Mouse (Mus musculus) ES-Bruce4 (cell line): Measurements from ENCODE around the gene Dock9. TPM values are rescaled to one million over a fixed set of nuclear protein-coding genes. Genes with fewer than 3 reads are reported as not detected.

Experiments
- H3K27ac ChIP-seq: 2 replicates; pipeline ENCODE4 v1.5.1; 2012; ENCODE audit warnings: low read length, inconsistent platforms; ENCODE audit not compliant: insufficient read depth
- H3K27me3 ChIP-seq: 2 replicates; pipeline ENCODE4 v1.6.1; 2012; ENCODE audit warnings: mild to moderate bottlenecking, low read length, inconsistent platforms; ENCODE audit not compliant: control insufficient read depth, poor library complexity, insufficient read depth, severe bottlenecking
- H3K36me3 ChIP-seq: 2 replicates; pipeline ENCODE4 v1.6.1; 2012; ENCODE audit warnings: inconsistent platforms, mild to moderate bottlenecking, low read length, moderate library complexity; ENCODE audit not compliant: control insufficient read depth, poor library complexity, insufficient read depth, severe bottlenecking
- H3K4me1 ChIP-seq: one replicate; pipeline ENCODE4 v1.8.1; 2011; ENCODE audit warnings: low read length; ENCODE audit not compliant: control insufficient read depth, insufficient read depth
- H3K4me3 ChIP-seq: 2 replicates; pipeline ENCODE4 v1.5.1; 2011; ENCODE audit warnings: low read depth, mild to moderate bottlenecking, low read length
- H3K9ac ChIP-seq: 2 replicates; pipeline ENCODE4 v1.6.1; 2012; ENCODE audit warnings: low read depth, mild to moderate bottlenecking, inconsistent platforms; ENCODE audit not compliant: poor library complexity, severe bottlenecking
- H3K9me3 ChIP-seq: replicated peaks from 2 replicates; pipeline ENCODE4 v1.6.1; 2012; ENCODE audit warnings: mild to moderate bottlenecking, low read length, inconsistent platforms; ENCODE audit not compliant: control insufficient read depth, poor library complexity, insufficient read depth, severe bottlenecking
- CTCF ChIP-seq: IDR thresholded peaks from one replicate; pipeline ENCODE4 v1.8.1; 2011; ENCODE audit warnings: low read depth, low read length
- EP300 ChIP-seq: IDR thresholded peaks from 2 replicates; pipeline ENCODE4 v1.6.1; 2011; ENCODE audit warnings: low read depth, low read length; ENCODE audit not compliant: insufficient read depth
- POLR2A ChIP-seq: IDR thresholded peaks from one replicate; pipeline ENCODE4 v1.8.1; 2011; ENCODE audit warnings: low read length; ENCODE audit not compliant: insufficient read depth
- polyA plus RNA-seq: library from polyadenylated mRNA; stranded (reverse); fragments of >200 nt; gene quantifications from 2 replicates; pipeline ENCODE4 v1.2.4, GENCODE M21; 2011; ENCODE audit warnings: low read depth; ENCODE audit not compliant: missing spikeins, insufficient read depth, insufficient read length

The Dock9 gene
- polyA plus RNA-seq, 1 experiment = 21.0 TPM

DNA sequence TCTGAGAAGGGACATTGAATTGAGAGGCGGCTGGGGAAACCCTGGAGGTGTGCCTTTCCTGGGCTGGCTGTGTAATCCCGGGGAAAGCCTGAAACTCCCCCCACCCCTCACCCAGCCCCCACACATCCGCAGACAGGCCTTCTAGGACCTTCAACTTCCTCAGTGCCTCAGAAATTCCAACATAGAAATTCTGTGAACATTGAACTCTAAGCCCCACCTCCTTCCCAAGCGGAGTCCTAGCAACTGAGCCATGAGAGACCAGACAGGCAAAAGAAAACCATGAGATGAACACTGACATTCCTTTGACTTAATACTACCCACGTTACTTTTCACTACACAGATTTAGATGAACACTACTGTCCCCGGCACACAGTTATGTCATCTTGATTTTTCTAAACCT, 122.1 kb downstream of the Dock9 start:
- Histone ChIP-seq H3K4me3 (no peak overlapping the region), H3K9me3 (no peaks in the 10 kb centered on the region), H3K9ac (no peak overlapping the region), H3K27me3 (no peaks in the 10 kb centered on the region), H3K27ac (peak overlapping the region; percentile 92), H3K36me3 (no peaks in the 10 kb centered on the region), H3K4me1 (peaks cover 6% of the 10 kb centered on the region)
- TF ChIP-seq POLR2A (no peak), CTCF (no peak), EP300 (no peak)

DNA sequence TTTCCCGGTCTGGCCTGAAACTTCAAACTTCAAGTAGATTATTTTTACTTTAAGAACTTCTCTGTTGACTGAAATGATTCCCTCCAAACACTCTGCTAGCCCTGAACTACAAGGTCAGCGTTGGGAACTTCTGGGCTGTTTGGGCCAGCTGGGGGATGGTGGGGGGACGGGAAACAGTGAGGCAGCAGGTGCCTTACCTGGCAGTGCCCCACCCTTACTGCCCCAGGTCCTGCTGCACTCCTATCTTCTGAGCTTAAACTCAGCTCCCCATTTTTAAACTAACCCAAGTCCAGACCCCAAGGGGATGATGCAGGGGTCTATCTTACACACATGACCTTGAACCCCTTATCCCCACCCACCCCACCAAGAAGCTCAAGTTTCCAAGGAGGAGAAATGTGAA, 122.5 kb downstream of the Dock9 start:
- Histone ChIP-seq H3K36me3 (no peaks in the 10 kb centered on the region), H3K9me3 (no peaks in the 10 kb centered on the region), H3K4me1 (peaks cover 6% of the 10 kb centered on the region), H3K9ac (no peak overlapping the region), H3K27ac (peak overlapping the region; percentile 69), H3K4me3 (no peak overlapping the region), H3K27me3 (no peaks in the 10 kb centered on the region)
- peak; percentile 94 for TF ChIP-seq EP300
- no peak for TF ChIP-seq CTCF
- no peak for TF ChIP-seq POLR2A

DNA sequence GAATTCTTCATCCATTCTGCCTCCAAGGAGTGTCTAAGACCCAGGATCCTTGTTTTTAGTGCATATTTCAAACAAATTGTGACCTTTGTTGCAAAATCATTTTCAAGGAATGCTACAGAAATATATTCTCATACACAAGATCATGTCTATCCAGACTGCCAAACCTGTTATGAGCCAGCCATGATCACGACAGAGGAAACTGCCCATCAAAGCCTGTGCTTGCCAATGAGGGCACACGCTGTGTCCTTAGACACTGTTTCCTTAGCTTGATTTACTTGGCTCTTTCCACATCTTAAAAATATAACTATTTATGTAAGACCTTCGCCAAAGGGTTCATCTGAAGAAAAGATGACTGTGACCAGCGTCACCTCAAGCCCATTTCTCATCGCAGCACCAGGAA, 127.6 kb downstream of the Dock9 start:
- no peaks in the 10 kb centered on the region for H3K27me3 ChIP-seq
- no peak overlapping the region for H3K9ac ChIP-seq
- no peak overlapping the region for H3K4me3 ChIP-seq
- no peak for TF ChIP-seq POLR2A
- TF ChIP-seq EP300 = no peak
- TF ChIP-seq CTCF = no peak
- no peaks in the 10 kb centered on the region for H3K4me1 ChIP-seq
- H3K9me3 ChIP-seq = no peaks in the 10 kb centered on the region
- H3K27ac ChIP-seq = no peak overlapping the region
- H3K36me3 ChIP-seq = no peaks in the 10 kb centered on the region

GRCm38 (mm10) chr14:121666641-121667274, 130.9 kb downstream of the Dock9 start:
- no peaks in the 10 kb centered on the region for H3K9me3 ChIP-seq
- no peak overlapping the region for H3K9ac ChIP-seq
- H3K27me3 ChIP-seq = no peaks in the 10 kb centered on the region
- H3K4me1 ChIP-seq = no peaks in the 10 kb centered on the region
- no peak overlapping the region for H3K4me3 ChIP-seq
- TF ChIP-seq CTCF (no peak), POLR2A (no peak), EP300 (no peak)
- H3K36me3 ChIP-seq = no peaks in the 10 kb centered on the region
- no peak overlapping the region for H3K27ac ChIP-seq

DNA sequence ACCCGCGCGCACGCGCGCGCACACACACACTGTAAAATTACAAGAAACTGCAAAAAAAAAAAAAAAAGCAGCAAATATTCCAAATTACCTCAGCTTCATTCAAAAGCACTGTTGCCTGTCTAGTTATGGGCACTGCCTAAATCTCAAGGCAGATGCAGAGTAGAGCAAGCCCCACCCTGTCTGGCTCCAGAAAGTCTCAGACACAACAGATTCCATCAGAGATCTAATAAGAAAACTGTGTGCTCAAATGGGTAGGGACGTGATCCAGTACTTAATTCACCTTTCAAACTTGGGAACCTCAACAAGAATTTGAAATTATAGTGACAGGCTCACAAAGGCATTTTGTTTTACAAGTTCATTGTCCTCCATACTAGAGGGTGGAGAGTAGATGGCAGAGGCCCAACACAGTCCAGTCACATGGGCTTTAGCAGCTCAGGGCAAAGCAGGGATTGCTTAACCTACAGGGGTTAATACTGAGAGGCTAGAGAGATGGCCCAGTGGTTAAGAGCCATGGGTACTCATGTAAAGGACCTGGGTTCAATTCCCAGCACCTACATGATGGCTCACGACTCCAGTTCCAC, 131.9 kb downstream of the Dock9 start:
- H3K27ac ChIP-seq = no peak overlapping the region
- no peaks in the 10 kb centered on the region for H3K9me3 ChIP-seq
- no peak for TF ChIP-seq CTCF
- no peak for TF ChIP-seq POLR2A
- TF ChIP-seq EP300 = no peak
- no peaks in the 10 kb centered on the region for H3K4me1 ChIP-seq
- H3K36me3 ChIP-seq = no peaks in the 10 kb centered on the region
- no peaks in the 10 kb centered on the region for H3K27me3 ChIP-seq
- H3K9ac ChIP-seq = no peak overlapping the region
- H3K4me3 ChIP-seq = no peak overlapping the region

- no peaks in the 10 kb centered on the region for H3K27me3 ChIP-seq
- no peak overlapping the region for H3K27ac ChIP-seq
- H3K9me3 ChIP-seq = no peaks in the 10 kb centered on the region
- H3K4me1 ChIP-seq = no peaks in the 10 kb centered on the region
- no peak overlapping the region for H3K9ac ChIP-seq
- TF ChIP-seq EP300 (no peak), POLR2A (no peak), CTCF (no peak)
- no peak overlapping the region for H3K4me3 ChIP-seq
- H3K36me3 ChIP-seq = no peaks in the 10 kb centered on the region
Measured at GRCm38 (mm10) chr14:121663913-121664312, 133.7 kb downstream of the Dock9 start.
